Mouse (Mus musculus): ENCODE data around the gene Pkig. TPM values are rescaled to one million over a fixed set of nuclear protein-coding genes. Genes with fewer than 3 reads are reported as not detected.

The Pkig gene
- polyA plus RNA-seq, 1 experiment from 2014 or later, result 187 TPM

DNA sequence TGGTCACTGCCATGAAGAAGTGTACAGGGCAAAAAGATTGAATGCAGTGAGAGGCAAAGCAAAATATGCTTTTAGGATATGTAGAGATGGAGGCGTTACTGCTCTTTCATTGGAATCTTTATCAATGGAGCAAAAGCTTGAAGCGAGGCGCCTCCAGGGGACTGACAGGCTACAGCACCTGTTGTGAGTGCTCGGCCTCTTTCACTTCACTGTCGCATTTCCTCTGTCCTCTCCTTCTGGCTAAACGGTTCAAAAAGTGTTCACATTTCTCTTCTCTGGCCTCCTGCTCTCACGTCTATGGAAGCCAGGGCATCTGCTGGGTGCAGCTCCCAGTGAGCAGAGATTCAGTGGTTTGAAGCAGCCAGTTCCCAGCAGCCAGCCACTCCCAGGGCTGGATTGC is 44.2 kb downstream of the Pkig start:
- Histone ChIP-seq H3K4me1 (ENCODE audit: insufficient read depth, low read length) (peaks cover 20% of the 10 kb centered on the region), H3K9ac (replicated peaks; ENCODE audit: low read length) (0 out of 2 replicates have a peak overlapping the region, but pooled peaks have one; percentile 31), H3K27me3 (ENCODE audit: insufficient read depth, low read length) (no peaks in the 10 kb centered on the region), H3K9me3 (ENCODE audit: low read length) (no peaks in the 10 kb centered on the region), H3K27ac (ENCODE audit: low read length) (no peak overlapping the region), H3K4me2 (replicated peaks; ENCODE audit: low read depth, low read length) (no peak overlapping the region), H3K36me3 (ENCODE audit: insufficient read depth, low read length) (peaks cover 3% of the 10 kb centered on the region), H3K4me3 (ENCODE audit: low read length) (no peak overlapping the region)
- no peak for ATAC-seq (ENCODE audit: low FRiP score, low TSS enrichment)
- WGBS, result 75% methylated on average over 7 of the region's 7 CpGs

DNA sequence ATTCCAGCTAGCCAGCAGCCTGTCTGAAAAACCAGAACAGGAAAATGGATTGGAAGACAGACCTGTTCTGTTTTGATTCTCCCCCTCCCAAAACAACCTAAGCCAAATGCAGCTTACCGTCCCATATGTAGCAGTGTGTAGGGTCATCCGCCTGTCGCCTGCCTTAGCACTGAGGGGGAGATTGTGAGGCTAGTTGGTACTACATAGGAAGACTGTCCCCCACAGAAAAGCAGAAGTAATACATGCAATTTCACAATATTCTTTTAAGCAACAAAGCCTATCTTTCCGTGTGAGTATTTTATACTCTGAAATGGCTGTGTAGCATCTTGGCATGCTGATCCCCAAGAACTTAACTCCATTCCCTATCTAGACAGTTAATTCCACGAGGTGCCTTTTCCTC is 44.7 kb downstream of the Pkig start:
- Histone ChIP-seq H3K4me1 (ENCODE audit: insufficient read depth, low read length) (peaks cover 16% of the 10 kb centered on the region), H3K27me3 (ENCODE audit: insufficient read depth, low read length) (no peaks in the 10 kb centered on the region), H3K36me3 (ENCODE audit: insufficient read depth, low read length) (peaks cover 3% of the 10 kb centered on the region), H3K9me3 (ENCODE audit: low read length) (no peaks in the 10 kb centered on the region), H3K4me2 (replicated peaks; ENCODE audit: low read depth, low read length) (no peak overlapping the region), H3K4me3 (ENCODE audit: low read length) (no peak overlapping the region), H3K27ac (ENCODE audit: low read length) (no peak overlapping the region), H3K9ac (replicated peaks; ENCODE audit: low read length) (no peak overlapping the region)
- WGBS, result 69% methylated on average over 5 of the region's 5 CpGs
- no peak for ATAC-seq (ENCODE audit: low FRiP score, low TSS enrichment)

DNA sequence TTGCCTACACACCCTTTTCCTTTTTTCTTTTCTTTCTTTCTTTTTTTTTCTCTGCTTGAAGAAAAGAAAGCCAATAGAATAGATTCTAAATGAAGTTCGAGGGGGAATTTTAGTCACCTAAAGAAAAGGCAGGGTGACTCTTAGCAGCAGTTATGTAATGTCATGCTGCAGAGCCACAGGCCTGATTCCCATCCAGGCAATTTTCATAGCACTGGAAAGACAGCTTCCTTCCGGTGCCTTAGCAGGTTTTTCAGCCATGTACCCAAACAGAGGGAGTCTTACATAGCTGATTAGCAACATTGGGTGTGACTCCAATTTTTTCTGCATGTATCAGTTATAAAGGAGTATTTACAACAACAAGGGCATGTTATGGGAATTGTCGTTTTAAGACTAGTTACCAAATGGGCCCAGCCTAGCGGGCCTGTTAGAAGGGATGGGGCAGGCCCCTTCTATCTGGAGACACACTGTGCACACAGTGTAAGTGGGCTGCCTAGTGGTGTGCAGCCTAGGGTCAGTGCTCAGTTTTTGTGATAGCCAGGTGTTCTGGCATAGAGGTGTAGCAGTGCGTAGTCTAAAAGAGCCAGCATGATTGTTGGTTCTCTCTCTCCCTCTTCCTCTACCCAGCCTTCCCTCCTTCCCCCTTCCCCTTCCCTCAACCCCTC is 45.5 kb downstream of the Pkig start:
- 83% methylated on average over 5 of the region's 5 CpGs for WGBS
- Histone ChIP-seq H3K4me2 (replicated peaks; ENCODE audit: low read depth, low read length) (no peak overlapping the region), H3K36me3 (ENCODE audit: insufficient read depth, low read length) (peaks cover 3% of the 10 kb centered on the region), H3K27ac (ENCODE audit: low read length) (no peak overlapping the region), H3K9me3 (ENCODE audit: low read length) (no peaks in the 10 kb centered on the region), H3K27me3 (ENCODE audit: insufficient read depth, low read length) (no peaks in the 10 kb centered on the region), H3K4me3 (ENCODE audit: low read length) (no peak overlapping the region), H3K9ac (replicated peaks; ENCODE audit: low read length) (no peak overlapping the region), H3K4me1 (ENCODE audit: insufficient read depth, low read length) (peaks cover 8% of the 10 kb centered on the region; the same call in 1 of the 2 replicates)
- ATAC-seq (ENCODE audit: low FRiP score, low TSS enrichment), result no peak

DNA sequence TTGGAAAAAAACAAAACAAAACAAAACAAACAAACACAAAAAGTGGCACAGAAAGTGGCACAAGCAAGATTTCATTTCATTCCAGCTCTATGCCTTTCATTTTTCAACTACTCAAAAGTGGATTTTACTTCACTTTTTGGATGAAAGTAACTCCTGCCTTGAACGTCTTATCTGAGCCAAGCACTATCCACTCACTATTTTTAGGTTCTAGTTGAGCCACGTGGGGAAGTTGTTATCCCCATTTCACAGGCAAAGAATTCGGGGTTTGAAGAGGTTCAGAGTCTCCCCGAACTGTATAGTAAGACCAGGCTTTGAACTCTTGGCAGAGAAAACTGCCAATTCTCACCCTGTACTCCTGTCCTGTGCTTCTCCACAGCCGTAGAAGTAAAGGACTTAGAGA is 50.1 kb downstream of the Pkig start:
- no peak overlapping the region for H3K4me2 ChIP-seq (replicated peaks; ENCODE audit: low read depth, low read length)
- 85% methylated on average over 5 of the region's 5 CpGs for WGBS
- H3K27me3 ChIP-seq (ENCODE audit: insufficient read depth, low read length), result no peaks in the 10 kb centered on the region
- no peak overlapping the region for H3K9ac ChIP-seq (replicated peaks; ENCODE audit: low read length)
- H3K9me3 ChIP-seq (ENCODE audit: low read length), result no peaks in the 10 kb centered on the region
- H3K4me1 ChIP-seq (ENCODE audit: insufficient read depth, low read length), result peaks cover 14% of the 10 kb centered on the region
- H3K36me3 ChIP-seq (ENCODE audit: insufficient read depth, low read length), result peaks cover 3% of the 10 kb centered on the region
- ATAC-seq (ENCODE audit: low FRiP score, low TSS enrichment), result no peak
- no peak overlapping the region for H3K4me3 ChIP-seq (ENCODE audit: low read length)
- H3K27ac ChIP-seq (ENCODE audit: low read length), result no peak overlapping the region

DNA sequence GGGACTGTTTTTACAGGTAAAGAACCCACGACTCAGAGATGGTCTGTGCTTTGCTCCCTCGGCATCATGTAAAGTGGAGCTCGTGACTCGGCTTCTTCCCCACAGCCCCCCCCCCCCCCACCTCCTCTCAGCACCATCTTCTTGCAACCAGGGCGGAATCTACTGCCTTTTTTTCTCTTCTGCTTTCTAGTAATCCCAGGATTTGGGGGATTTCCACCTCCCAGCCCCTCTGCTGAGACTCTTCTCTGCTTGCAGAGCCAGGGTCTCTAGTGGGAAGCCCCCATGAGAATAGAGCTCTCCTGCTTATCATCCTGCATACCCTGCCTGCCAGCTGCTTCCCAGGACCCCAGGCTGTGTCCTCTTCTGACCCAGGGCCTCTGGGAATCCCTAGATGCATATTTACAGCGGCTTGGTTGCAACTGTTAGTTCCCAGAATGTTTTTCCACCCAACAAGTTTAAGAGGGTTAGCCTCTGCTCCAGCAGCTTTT is 50.6 kb downstream of the Pkig start:
- no peak overlapping the region for H3K27ac ChIP-seq (ENCODE audit: low read length)
- no peak overlapping the region for H3K4me3 ChIP-seq (ENCODE audit: low read length)
- H3K36me3 ChIP-seq (ENCODE audit: insufficient read depth, low read length), result peaks cover 3% of the 10 kb centered on the region
- H3K27me3 ChIP-seq (ENCODE audit: insufficient read depth, low read length), result no peaks in the 10 kb centered on the region
- no peak overlapping the region for H3K9ac ChIP-seq (replicated peaks; ENCODE audit: low read length)
- no peak overlapping the region for H3K4me2 ChIP-seq (replicated peaks; ENCODE audit: low read depth, low read length)
- H3K4me1 ChIP-seq (ENCODE audit: insufficient read depth, low read length), result peaks cover 16% of the 10 kb centered on the region
- WGBS, result 82% methylated on average over 6 of the region's 6 CpGs
- no peaks in the 10 kb centered on the region for H3K9me3 ChIP-seq (ENCODE audit: low read length)
- ATAC-seq (ENCODE audit: low FRiP score, low TSS enrichment), result no peak

DNA sequence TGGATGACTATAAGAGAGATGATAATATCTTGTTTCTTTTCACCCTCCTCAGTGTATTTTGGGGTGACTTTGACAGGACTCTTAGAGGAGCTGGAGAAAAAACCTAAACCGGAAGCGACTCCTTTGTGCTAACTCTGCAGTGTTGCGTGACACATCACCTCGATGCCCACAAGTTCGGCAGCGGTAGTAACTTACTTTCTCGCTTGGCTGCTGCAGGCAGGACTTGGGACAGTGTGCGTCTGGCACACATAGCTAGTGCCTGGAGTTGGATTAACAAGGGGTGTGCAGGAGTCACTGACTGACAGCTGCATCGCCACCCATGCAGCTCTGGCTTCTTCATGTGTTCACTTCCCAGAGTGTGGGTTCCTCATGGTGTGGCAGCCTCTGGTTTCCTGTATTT is 51.8 kb downstream of the Pkig start:
- no peak for ATAC-seq (ENCODE audit: low FRiP score, low TSS enrichment)
- no peak overlapping the region for H3K27ac ChIP-seq (ENCODE audit: low read length)
- H3K27me3 ChIP-seq (ENCODE audit: insufficient read depth, low read length), result no peaks in the 10 kb centered on the region
- H3K36me3 ChIP-seq (ENCODE audit: insufficient read depth, low read length), result no peaks in the 10 kb centered on the region
- H3K4me2 ChIP-seq (replicated peaks; ENCODE audit: low read depth, low read length), result no peak overlapping the region
- no peak overlapping the region for H3K4me3 ChIP-seq (ENCODE audit: low read length)
- H3K9me3 ChIP-seq (ENCODE audit: low read length), result no peaks in the 10 kb centered on the region
- 85% methylated on average over 9 of the region's 9 CpGs for WGBS
- no peak overlapping the region for H3K9ac ChIP-seq (replicated peaks; ENCODE audit: low read length)
- H3K4me1 ChIP-seq (ENCODE audit: insufficient read depth, low read length), result peaks cover 16% of the 10 kb centered on the region

DNA sequence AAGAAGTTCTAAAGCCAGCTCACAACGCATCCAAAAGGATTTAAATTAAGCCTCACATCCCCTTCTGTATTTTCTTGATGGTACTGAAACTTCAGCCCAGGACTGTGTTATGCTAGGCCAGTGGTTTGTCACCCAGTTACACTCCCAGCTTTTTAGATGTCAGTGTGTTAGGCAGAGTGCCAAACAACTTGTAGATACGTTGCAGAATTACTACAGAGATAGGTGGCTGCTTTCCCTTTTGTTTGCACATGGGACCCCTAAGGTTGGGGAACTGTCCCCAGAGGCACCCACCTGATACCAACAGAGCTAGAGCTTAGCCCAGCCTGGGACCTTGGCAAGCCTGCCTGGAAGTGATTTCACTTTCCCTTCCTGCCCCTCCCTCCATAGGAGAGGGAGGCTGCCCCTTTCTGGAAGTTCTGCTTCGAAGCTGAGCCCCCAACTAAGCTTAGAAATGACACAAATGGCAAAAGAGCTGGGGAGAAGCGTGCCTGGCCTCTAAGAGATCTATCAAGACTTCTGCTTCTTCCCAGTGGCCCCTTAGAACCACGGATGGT is 52.5 kb downstream of the Pkig start:
- Histone ChIP-seq H3K9me3 (ENCODE audit: low read length) (no peaks in the 10 kb centered on the region), H3K27me3 (ENCODE audit: insufficient read depth, low read length) (no peaks in the 10 kb centered on the region), H3K4me2 (replicated peaks; ENCODE audit: low read depth, low read length) (no peak overlapping the region), H3K27ac (ENCODE audit: low read length) (no peak overlapping the region), H3K36me3 (ENCODE audit: insufficient read depth, low read length) (no peaks in the 10 kb centered on the region), H3K9ac (replicated peaks; ENCODE audit: low read length) (no peak overlapping the region), H3K4me1 (ENCODE audit: insufficient read depth, low read length) (peaks cover 16% of the 10 kb centered on the region), H3K4me3 (ENCODE audit: low read length) (no peak overlapping the region)
- 72% methylated on average over 5 of the region's 5 CpGs for WGBS
- ATAC-seq (ENCODE audit: low FRiP score, low TSS enrichment), result no peak

DNA sequence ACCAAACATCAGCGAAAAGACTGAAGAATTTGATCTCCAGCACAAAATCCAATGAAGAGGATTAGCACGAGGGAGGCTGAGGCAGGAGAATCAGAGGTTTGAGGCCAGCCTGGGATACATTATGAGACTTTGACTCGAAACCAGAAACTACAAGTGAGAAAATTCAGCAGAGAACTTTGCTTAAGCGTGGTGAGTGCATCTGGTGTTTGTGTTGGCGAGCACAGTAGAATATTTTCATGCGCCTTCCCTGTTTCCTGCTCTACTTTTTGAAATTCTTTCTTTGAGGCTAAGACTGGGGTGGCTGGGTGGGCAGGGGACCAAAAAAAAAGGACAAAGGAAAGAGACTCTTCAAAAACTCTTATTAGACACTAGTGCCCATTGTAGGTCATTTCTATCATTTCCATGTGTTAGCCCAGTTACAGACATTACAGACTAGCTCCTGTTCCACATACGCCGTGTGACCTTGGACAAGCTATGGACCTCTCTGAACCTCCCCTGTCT is 53.2 kb downstream of the Pkig start:
- Histone ChIP-seq H3K4me2 (replicated peaks; ENCODE audit: low read depth, low read length) (no peak overlapping the region), H3K4me3 (ENCODE audit: low read length) (no peak overlapping the region), H3K27me3 (ENCODE audit: insufficient read depth, low read length) (no peaks in the 10 kb centered on the region), H3K27ac (ENCODE audit: low read length) (no peak overlapping the region), H3K4me1 (ENCODE audit: insufficient read depth, low read length) (peaks cover 20% of the 10 kb centered on the region), H3K9me3 (ENCODE audit: low read length) (no peaks in the 10 kb centered on the region), H3K36me3 (ENCODE audit: insufficient read depth, low read length) (no peaks in the 10 kb centered on the region), H3K9ac (replicated peaks; ENCODE audit: low read length) (no peak overlapping the region)
- no peak for ATAC-seq (ENCODE audit: low FRiP score, low TSS enrichment)
- 83% methylated on average over 8 of the region's 8 CpGs for WGBS

DNA sequence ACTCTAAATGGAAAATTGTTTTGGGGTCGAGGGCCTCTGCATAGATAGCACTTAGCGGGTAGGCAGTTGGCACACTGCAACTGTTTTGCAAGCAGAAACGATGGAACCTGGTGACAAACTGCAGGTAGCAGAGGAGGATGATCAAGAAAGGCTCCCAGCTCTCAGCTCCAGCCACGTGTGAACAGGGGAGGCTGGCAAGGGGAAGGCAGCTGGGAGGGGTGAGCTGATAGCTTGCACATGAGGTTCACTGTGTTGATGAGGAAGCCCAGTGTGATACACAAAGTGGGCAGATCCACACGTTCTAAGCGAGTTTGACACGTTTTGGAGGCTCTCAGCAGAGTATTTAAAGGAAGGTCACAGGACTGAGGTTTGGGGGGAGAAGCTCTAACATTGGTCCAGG is 54.3 kb downstream of the Pkig start:
- no peak overlapping the region for H3K9ac ChIP-seq (replicated peaks; ENCODE audit: low read length)
- peaks cover 25% of the 10 kb centered on the region for H3K4me1 ChIP-seq (ENCODE audit: insufficient read depth, low read length)
- no peaks in the 10 kb centered on the region for H3K9me3 ChIP-seq (ENCODE audit: low read length)
- H3K36me3 ChIP-seq (ENCODE audit: insufficient read depth, low read length), result no peaks in the 10 kb centered on the region
- no peak overlapping the region for H3K4me2 ChIP-seq (replicated peaks; ENCODE audit: low read depth, low read length)
- H3K27me3 ChIP-seq (ENCODE audit: insufficient read depth, low read length), result no peaks in the 10 kb centered on the region
- WGBS, result 61% methylated on average over 7 of the region's 7 CpGs
- H3K27ac ChIP-seq (ENCODE audit: low read length), result peak overlapping the region; percentile 56; the same call in 1 of the 2 replicates
- ATAC-seq (ENCODE audit: low FRiP score, low TSS enrichment), result no peak
- H3K4me3 ChIP-seq (ENCODE audit: low read length), result no peak overlapping the region

DNA sequence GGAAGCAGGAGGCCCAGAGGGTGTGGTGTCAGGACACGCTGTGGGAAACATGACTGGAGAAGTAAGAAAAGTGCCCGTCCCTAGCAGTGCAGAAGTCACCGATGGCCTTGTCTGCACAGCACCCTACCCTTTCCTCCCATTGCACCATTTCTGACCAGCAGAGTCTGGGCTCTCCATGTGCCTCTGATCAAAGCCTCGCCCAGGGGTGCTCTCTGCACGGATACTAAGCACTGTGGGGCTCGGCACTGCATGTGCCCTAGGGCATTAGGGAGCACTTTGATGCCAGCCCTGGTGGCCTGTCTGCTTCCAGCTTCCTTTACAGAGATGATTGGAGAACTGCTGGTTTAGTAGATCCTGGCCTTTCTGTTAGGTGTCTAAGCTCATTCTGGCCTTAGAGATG is 54.7 kb downstream of the Pkig start:
- peaks cover 25% of the 10 kb centered on the region for H3K4me1 ChIP-seq (ENCODE audit: insufficient read depth, low read length)
- H3K36me3 ChIP-seq (ENCODE audit: insufficient read depth, low read length), result no peaks in the 10 kb centered on the region
- no peak overlapping the region for H3K9ac ChIP-seq (replicated peaks; ENCODE audit: low read length)
- ATAC-seq (ENCODE audit: low FRiP score, low TSS enrichment), result no peak
- H3K9me3 ChIP-seq (ENCODE audit: low read length), result no peaks in the 10 kb centered on the region
- no peaks in the 10 kb centered on the region for H3K27me3 ChIP-seq (ENCODE audit: insufficient read depth, low read length)
- peak overlapping the region; percentile 56; the same call in 1 of the 2 replicates for H3K27ac ChIP-seq (ENCODE audit: low read length)
- no peak overlapping the region for H3K4me2 ChIP-seq (replicated peaks; ENCODE audit: low read depth, low read length)
- 67% methylated on average over 6 of the region's 6 CpGs for WGBS
- H3K4me3 ChIP-seq (ENCODE audit: low read length), result no peak overlapping the region
